Mouse (Mus musculus) bone marrow, adult 2 months (tissue): ENCODE data around the gene Upf2. TPM values are rescaled to one million over a fixed set of nuclear protein-coding genes. Genes with fewer than 3 reads are reported as not detected.

Source experiments
- H3K27ac ChIP-seq: fragments of 200-500 bp; 2 replicates; pipeline ENCODE4 v1.5.1; 2012; ENCODE audit warnings: low read depth, mild to moderate bottlenecking, control low read depth, inconsistent platforms, low read length; ENCODE audit not compliant: control insufficient read depth, poor library complexity, insufficient read depth
- H3K4me1 ChIP-seq: fragments of 200-500 bp; 2 replicates; pipeline ENCODE4 v1.6.1; 2011; ENCODE audit warnings: low read length; ENCODE audit not compliant: control insufficient read depth, insufficient read depth
- H3K4me3 ChIP-seq: fragments of 200-500 bp; replicated peaks from 2 replicates; pipeline ENCODE3; 2011; ENCODE audit warnings: mild to moderate bottlenecking, low read depth, low read length, control low read depth; ENCODE audit not compliant: control insufficient read depth
- CTCF ChIP-seq: fragments of 200-500 bp; IDR thresholded peaks from 2 replicates; pipeline ENCODE4 v1.5.1; 2011; ENCODE audit warnings: low read length, control low read depth; ENCODE audit not compliant: control insufficient read depth, insufficient read depth
- POLR2A ChIP-seq: fragments of 200-500 bp; IDR thresholded peaks from 2 replicates; pipeline ENCODE4 v1.6.1; 2011; ENCODE audit warnings: low read depth, mild to moderate bottlenecking, control low read depth, low read length, borderline replicate concordance; ENCODE audit not compliant: control insufficient read depth
- WGBS: fragments of 180-500 bp; shearing (Covaris S2); methylation state at CpG from one replicate; pipeline ENCODE4 v1.1.7; 2018; 5-methylcytosine and 5-hydroxymethylcytosine counted together
- polyA plus RNA-seq: library from polyadenylated mRNA; stranded (reverse); fragments of >200 nt; gene quantifications from 2 replicates; pipeline ENCODE4 v1.2.4, GENCODE M21; 2011; ENCODE audit warnings: low replicate concordance; ENCODE audit not compliant: missing spikeins, insufficient read depth, insufficient read length

The Upf2 gene
- polyA plus RNA-seq, 1 experiment: 20.0 TPM

GRCm38 (mm10) chr2:6020570-6020969 is 69.3 kb downstream of the Upf2 start:
- Histone ChIP-seq H3K27ac (no peak overlapping the region), H3K4me3 (no peak overlapping the region), H3K4me1 (no peaks in the 10 kb centered on the region)
- TF ChIP-seq CTCF: no peak
- no peak for TF ChIP-seq POLR2A

- TF ChIP-seq CTCF (no peak), POLR2A (no peak)
- 81% methylated on average over 1 of the region's 1 CpGs for WGBS
These were observed 91.4 kb downstream of the Upf2 start for GRCm38 (mm10) chr2:6042644-6043043.

GRCm38 (mm10) chr2:6046796-6047195 is 95.5 kb downstream of the Upf2 start:
- Histone ChIP-seq H3K27ac (no peak overlapping the region), H3K4me1 (no peaks in the 10 kb centered on the region), H3K4me3 (no peak overlapping the region)
- TF ChIP-seq POLR2A: no peak
- no peak for TF ChIP-seq CTCF
- 90% methylated on average over 7 of the region's 7 CpGs for WGBS

More at GRCm38 (mm10) chr2:6042644-6043043, 91.4 kb downstream of the Upf2 start:
- Histone ChIP-seq H3K4me3 (no peak overlapping the region), H3K27ac (no peak overlapping the region), H3K4me1 (no peaks in the 10 kb centered on the region)

GRCm38 (mm10) chr2:6048570-6048969 is 97.3 kb downstream of the Upf2 start:
- Histone ChIP-seq H3K4me3 (no peak overlapping the region), H3K4me1 (no peaks in the 10 kb centered on the region), H3K27ac (no peak overlapping the region)
- TF ChIP-seq POLR2A: no peak
- no peak for TF ChIP-seq CTCF
- 78% methylated on average over 4 of the region's 4 CpGs for WGBS

GRCm38 (mm10) chr2:6049018-6049417 is 97.7 kb downstream of the Upf2 start:
- no peaks in the 10 kb centered on the region for H3K4me1 ChIP-seq
- no peak overlapping the region for H3K4me3 ChIP-seq
- WGBS: 87% methylated on average over 3 of the region's 3 CpGs
- TF ChIP-seq POLR2A (no peak), CTCF (no peak)
- no peak overlapping the region for H3K27ac ChIP-seq

GRCm38 (mm10) chr2:6055466-6055865 is 104.2 kb downstream of the Upf2 start:
- no peak for TF ChIP-seq POLR2A
- 92% methylated on average over 11 of the region's 11 CpGs for whole genome bisulfite sequencing
- Histone ChIP-seq H3K4me3 (no peak overlapping the region), H3K27ac (no peak overlapping the region), H3K4me1 (no peaks in the 10 kb centered on the region)

- Histone ChIP-seq H3K4me3 (no peak overlapping the region), H3K27ac (no peak overlapping the region), H3K4me1 (no peaks in the 10 kb centered on the region)
- TF ChIP-seq CTCF (no peak), POLR2A (no peak)
- WGBS: 85% methylated on average over 3 of the region's 3 CpGs
These were observed 105.2 kb downstream of the Upf2 start for GRCm38 (mm10) chr2:6056518-6056917.

GRCm38 (mm10) chr2:6059291-6059690 is 108.0 kb downstream of the Upf2 start:
- no peak overlapping the region for H3K4me3 ChIP-seq
- H3K27ac ChIP-seq: no peak overlapping the region
- no peak for TF ChIP-seq CTCF
- TF ChIP-seq POLR2A: no peak
- WGBS: 93% methylated on average over 2 of the region's 2 CpGs
- no peaks in the 10 kb centered on the region for H3K4me1 ChIP-seq

- TF ChIP-seq POLR2A: no peak
- Histone ChIP-seq H3K27ac (no peak overlapping the region), H3K4me3 (no peak overlapping the region), H3K4me1 (no peaks in the 10 kb centered on the region)
- WGBS: 82% methylated on average over 10 of the region's 10 CpGs
These were observed 109.0 kb downstream of the Upf2 start for GRCm38 (mm10) chr2:6060071-6060804.
